Mouse (Mus musculus) cortical plate, adult 2 months (tissue): ENCODE measurements at regions not wholly inside any gene's neighbourhood (a gene's known extent, or its start where the extent isn't known, plus 50 kb on each side); places are given as distances from the start of the nearest gene placed in this dataset.

Experiments
- CTCF ChIP-seq: fragments of 200-500 bp; IDR thresholded peaks from 2 replicates; pipeline ENCODE4 v1.5.1; 2011; ENCODE audit warnings: mild to moderate bottlenecking, control low read depth, low read length; ENCODE audit not compliant: insufficient read depth; ENCODE audit errors: extremely low read depth
- POLR2A ChIP-seq: fragments of 200-500 bp; IDR thresholded peaks from 2 replicates; pipeline ENCODE4 v1.6.1; 2011; ENCODE audit warnings: mild to moderate bottlenecking, low read length, control low read depth; ENCODE audit not compliant: insufficient read depth; ENCODE audit errors: extremely low read depth

GRCm38 (mm10) chr10:112863808-112864207 lies 65.0 kb downstream of the Atxn7l3b start:
- no peak for TF ChIP-seq POLR2A
- TF ChIP-seq CTCF: no peak
